Mouse (Mus musculus): ENCODE data around the gene Atp4a. TPM values are rescaled to one million over a fixed set of nuclear protein-coding genes. Genes with fewer than 3 reads are reported as not detected.

Atp4a gene
- polyA plus RNA-seq, 1 experiment = 0.90 TPM

DNA sequence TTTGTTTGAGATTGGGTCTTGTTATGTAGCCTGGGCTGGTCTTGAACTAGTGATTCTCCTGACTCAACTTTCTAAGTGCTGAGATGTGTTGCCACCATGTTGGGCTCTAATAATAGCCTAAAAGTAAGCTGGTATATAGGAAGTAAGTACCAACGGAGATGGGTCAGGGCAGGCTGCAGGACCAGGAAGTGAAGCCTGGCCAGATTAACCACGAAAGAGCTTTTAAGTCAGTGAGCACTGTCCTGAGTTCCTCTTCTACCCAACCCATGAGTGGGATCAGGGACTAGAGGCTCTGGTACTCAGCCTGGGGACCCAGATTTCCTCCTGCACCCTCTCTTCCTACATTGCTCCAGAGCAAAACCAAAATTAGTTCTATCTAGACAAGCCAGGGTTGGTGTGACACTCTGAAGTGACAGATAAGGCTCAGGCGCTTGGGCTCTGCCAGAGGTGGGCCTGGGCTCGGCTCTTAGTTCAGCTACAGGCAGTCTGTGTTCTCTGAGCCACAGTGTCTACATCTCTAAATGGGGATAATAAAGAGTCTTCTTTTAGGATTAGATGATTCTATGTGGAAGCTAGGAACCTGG, 49.9 kb downstream of the Atp4a start:
- Histone ChIP-seq H3K4me3 (ENCODE audit: extremely low read depth, insufficient read depth, insufficient read length) (no peak overlapping the region), H3K27ac (ENCODE audit: insufficient read depth, low read length) (no peak overlapping the region), H3K36me3 (ENCODE audit: control insufficient read depth, insufficient read depth, low read length) (no peaks in the 10 kb centered on the region), H3K4me1 (ENCODE audit: control insufficient read depth, insufficient read depth, insufficient read length) (no peaks in the 10 kb centered on the region), H3K27me3 (ENCODE audit: control insufficient read depth, insufficient read depth, low read length) (no peaks in the 10 kb centered on the region)
- no peak for DNase-seq (ENCODE audit: low read depth in 1 of 2, low spot score in 2 of 2)
- TF ChIP-seq POLR2A (IDR thresholded peaks at IDR 0.05; ENCODE audit: low read depth, low read length) (no peak), CTCF (IDR thresholded peaks at IDR 0.05; ENCODE audit: extremely low read depth, insufficient read depth, insufficient read length, insufficient replicate concordance) (no peak)
- WGBS = 23% methylated on average over 4 of the region's 4 CpGs

DNA sequence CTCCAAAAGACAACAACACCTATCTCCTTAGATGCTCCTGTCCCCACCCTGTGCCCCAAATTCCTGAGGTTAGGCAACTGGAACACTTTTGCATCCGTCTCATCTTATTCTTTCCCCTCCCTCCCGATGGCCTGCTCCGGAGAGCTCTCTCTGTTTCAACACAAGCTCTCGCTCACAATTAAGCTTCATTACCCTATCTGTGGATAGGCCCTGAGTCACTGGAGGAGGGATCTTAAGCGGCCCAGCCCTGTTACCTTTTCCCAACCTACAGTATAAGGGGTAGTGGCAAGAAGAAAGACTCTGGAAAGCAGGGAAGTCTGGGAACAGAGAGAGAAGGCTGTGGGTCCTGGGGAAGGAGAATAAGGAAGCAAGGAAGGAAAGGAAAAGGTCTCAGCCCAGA, 51.4 kb downstream of the Atp4a start, which contains the start of gene Dmkn:
Dmkn (plus strand) TSS at position 301 of the 400 bp plus-strand sequence.
- TF ChIP-seq CTCF (IDR thresholded peaks at IDR 0.05; ENCODE audit: extremely low read depth, insufficient read depth, insufficient read length, insufficient replicate concordance) (no peak), POLR2A (IDR thresholded peaks at IDR 0.05; ENCODE audit: low read depth, low read length) (no peak)
- Histone ChIP-seq H3K27me3 (ENCODE audit: control insufficient read depth, insufficient read depth, low read length) (no peaks in the 10 kb centered on the region), H3K36me3 (ENCODE audit: control insufficient read depth, insufficient read depth, low read length) (no peaks in the 10 kb centered on the region), H3K27ac (ENCODE audit: insufficient read depth, low read length) (no peak within 1 kb of the TSS), H3K4me1 (ENCODE audit: control insufficient read depth, insufficient read depth, insufficient read length) (no peaks in the 10 kb centered on the region), H3K4me3 (ENCODE audit: extremely low read depth, insufficient read depth, insufficient read length) (no peak within 1 kb of the TSS)
- WGBS = 80% methylated on average over 5 of the region's 5 CpGs
- no peak for DNase-seq (ENCODE audit: low read depth in 1 of 2, low spot score in 2 of 2)

DNA sequence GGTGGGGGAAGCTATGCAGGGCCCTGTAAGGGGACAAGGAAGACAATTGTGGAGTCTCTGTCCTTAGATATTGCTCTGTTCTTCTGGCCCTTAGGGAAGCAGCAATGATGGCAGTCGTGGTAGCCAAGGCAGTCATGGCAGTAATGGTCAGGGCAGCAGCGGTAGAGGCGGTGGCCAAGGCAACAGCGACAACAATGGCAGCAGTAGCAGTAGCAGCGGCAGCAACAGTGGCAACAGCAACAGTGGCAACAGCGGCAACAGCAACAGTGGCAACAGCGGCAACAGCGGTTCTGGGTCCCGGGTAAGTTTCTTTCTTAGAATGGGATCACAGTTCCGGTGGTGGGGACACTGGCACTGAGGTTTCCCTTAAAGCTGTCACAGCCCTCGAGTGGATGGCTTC, 53.2 kb downstream of the Atp4a start:
- no peak overlapping the region for H3K4me3 ChIP-seq (ENCODE audit: extremely low read depth, insufficient read depth, insufficient read length)

DNA sequence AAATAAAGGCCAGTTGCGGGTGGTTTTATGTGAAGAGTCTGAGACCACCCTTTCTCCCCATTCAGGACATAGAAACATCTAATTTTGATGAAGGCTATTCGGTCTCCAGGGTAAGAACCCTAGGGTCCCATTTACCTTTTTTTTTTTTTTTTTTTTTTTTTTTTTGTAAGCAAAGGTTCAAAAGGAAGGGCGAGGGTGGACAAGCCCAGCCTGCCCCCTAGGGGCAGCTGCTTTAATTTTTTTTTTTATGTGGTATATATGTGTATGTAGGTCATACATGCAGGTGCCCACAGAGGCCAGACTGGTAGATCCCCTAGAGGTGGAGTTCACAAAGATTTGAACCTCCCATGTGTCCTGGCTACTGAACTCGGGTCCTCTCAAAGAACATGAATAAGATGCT, 54.4 kb downstream of the Atp4a start:
- DNase-seq (ENCODE audit: low read depth in 1 of 2, low spot score in 2 of 2) = no peak
- Histone ChIP-seq H3K4me3 (ENCODE audit: extremely low read depth, insufficient read depth, insufficient read length) (no peak overlapping the region), H3K4me1 (ENCODE audit: control insufficient read depth, insufficient read depth, insufficient read length) (no peaks in the 10 kb centered on the region), H3K27me3 (ENCODE audit: control insufficient read depth, insufficient read depth, low read length) (no peaks in the 10 kb centered on the region), H3K27ac (ENCODE audit: insufficient read depth, low read length) (no peak overlapping the region), H3K36me3 (ENCODE audit: control insufficient read depth, insufficient read depth, low read length) (no peaks in the 10 kb centered on the region)
- no peak for TF ChIP-seq CTCF (IDR thresholded peaks at IDR 0.05; ENCODE audit: extremely low read depth, insufficient read depth, insufficient read length, insufficient replicate concordance)
- TF ChIP-seq POLR2A (IDR thresholded peaks at IDR 0.05; ENCODE audit: low read depth, low read length) = no peak
- WGBS = 88% methylated on average over 4 of the region's 4 CpGs

More for the DNA sequence above, 53.2 kb downstream of the Atp4a start:
- no peaks in the 10 kb centered on the region for H3K27me3 ChIP-seq (ENCODE audit: control insufficient read depth, insufficient read depth, low read length)
- DNase-seq (ENCODE audit: low read depth in 1 of 2, low spot score in 2 of 2) = no peak
- no peaks in the 10 kb centered on the region for H3K4me1 ChIP-seq (ENCODE audit: control insufficient read depth, insufficient read depth, insufficient read length)
- no peak for TF ChIP-seq POLR2A (IDR thresholded peaks at IDR 0.05; ENCODE audit: low read depth, low read length)
- no peaks in the 10 kb centered on the region for H3K36me3 ChIP-seq (ENCODE audit: control insufficient read depth, insufficient read depth, low read length)
- WGBS = 72% methylated on average over 11 of the region's 11 CpGs
- H3K27ac ChIP-seq (ENCODE audit: insufficient read depth, low read length) = no peak overlapping the region

DNA sequence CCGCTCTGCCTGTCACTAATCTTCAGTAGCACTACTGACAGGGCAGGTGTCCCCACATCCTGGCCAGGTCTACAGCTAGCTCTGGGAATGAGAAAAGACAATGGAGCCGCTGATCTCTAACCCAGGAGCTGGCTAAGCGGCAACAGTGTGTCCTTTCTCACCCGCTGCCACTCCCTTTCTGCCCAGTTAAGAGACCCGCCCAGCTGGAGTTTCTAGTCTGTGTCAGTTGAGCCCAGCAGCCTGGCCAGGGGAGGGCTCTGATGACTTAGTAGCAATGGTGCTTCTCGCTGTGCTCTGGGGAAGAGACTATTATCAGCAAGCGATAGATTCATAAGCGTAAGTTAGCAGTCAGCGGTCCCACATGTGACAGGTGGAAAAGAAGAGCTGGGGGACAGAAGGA, 57.2 kb downstream of the Atp4a start:
- no peak overlapping the region for H3K27ac ChIP-seq (ENCODE audit: insufficient read depth, low read length)
- TF ChIP-seq CTCF (IDR thresholded peaks at IDR 0.05; ENCODE audit: extremely low read depth, insufficient read depth, insufficient read length, insufficient replicate concordance) = no peak
- no peaks in the 10 kb centered on the region for H3K27me3 ChIP-seq (ENCODE audit: control insufficient read depth, insufficient read depth, low read length)
- no peak overlapping the region for H3K4me3 ChIP-seq (ENCODE audit: extremely low read depth, insufficient read depth, insufficient read length)
- 46% methylated on average over 9 of the region's 9 CpGs for WGBS
- H3K36me3 ChIP-seq (ENCODE audit: control insufficient read depth, insufficient read depth, low read length) = no peaks in the 10 kb centered on the region
- H3K4me1 ChIP-seq (ENCODE audit: control insufficient read depth, insufficient read depth, insufficient read length) = no peaks in the 10 kb centered on the region
- DNase-seq (ENCODE audit: low read depth in 1 of 2, low spot score in 2 of 2) = no peak

Other genes with a start within 250 kb of the Atp4a start
- gene Prodh2, start 218.6 kb upstream of the Atp4a start, polyA plus RNA-seq (2012; rRNA removed) = 0.04 TPM in 1 of 2 replicates, not detected in the other
- gene Arhgap33, start 177.1 kb upstream of the Atp4a start, polyA plus RNA-seq (2012; rRNA removed) = 18.4 and 26.5 TPM in 2 replicates
- 10.7 and 12.1 TPM in 2 replicates for gene Hspb6, start 160.0 kb upstream of the Atp4a start, polyA plus RNA-seq (2012; rRNA removed)
- gene Proser3, start 159.9 kb upstream of the Atp4a start, polyA plus RNA-seq (2012; rRNA removed) = 8.5 and 10.8 TPM in 2 replicates
- 34.9 and 36.4 TPM in 2 replicates for gene Lin37, start 152.4 kb upstream of the Atp4a start, polyA plus RNA-seq (2012; rRNA removed)
- 31.6 and 36.5 TPM in 2 replicates for gene U2af1l4, start 148.9 kb upstream of the Atp4a start, polyA plus RNA-seq (2012; rRNA removed)
- 3.1 and 4.4 TPM in 2 replicates for gene Gm49396, start 148.9 kb upstream of the Atp4a start, polyA plus RNA-seq (2012; rRNA removed)
- gene Psenen, start 148.6 kb upstream of the Atp4a start, polyA plus RNA-seq (2012; rRNA removed) = 85.2 and 86.9 TPM in 2 replicates
- gene Igflr1, start 146.8 kb upstream of the Atp4a start, polyA plus RNA-seq (2012; rRNA removed) = 17.0 and 19.0 TPM in 2 replicates
- gene Kmt2b, start 123.5 kb upstream of the Atp4a start, polyA plus RNA-seq (2012; rRNA removed) = 59.7 and 71.7 TPM in 2 replicates
- gene Zbtb32, start 113.3 kb upstream of the Atp4a start, polyA plus RNA-seq (2012; rRNA removed) = 10.2 and 10.3 TPM in 2 replicates
- 0.88 and 1.2 TPM in 2 replicates for gene Upk1a, start 99.4 kb upstream of the Atp4a start, polyA plus RNA-seq (2012; rRNA removed)
- 116 and 120 TPM in 2 replicates for gene Cox6b1, start 86.1 kb upstream of the Atp4a start, polyA plus RNA-seq (2012; rRNA removed)
- gene Etv2, start 76.4 kb upstream of the Atp4a start, polyA plus RNA-seq (2012; rRNA removed) = not detected in 2 replicates
- gene Rbm42, start 61.9 kb upstream of the Atp4a start, polyA plus RNA-seq (2012; rRNA removed) = 56.5 and 74.5 TPM in 2 replicates
- 13.3 and 18.5 TPM in 2 replicates for gene Haus5, start 47.2 kb upstream of the Atp4a start, polyA plus RNA-seq (2012; rRNA removed)
- not detected in 2 replicates for gene Pmis2, start 40.6 kb upstream of the Atp4a start, polyA plus RNA-seq (2012; rRNA removed)
- 0.41 and 0.63 TPM in 2 replicates for gene 2200002J24Rik, start 13.3 kb upstream of the Atp4a start, polyA plus RNA-seq (2012; rRNA removed)
- 103 and 107 TPM in 2 replicates for gene Tmem147, start 17.3 kb downstream of the Atp4a start, polyA plus RNA-seq (2012; rRNA removed)
- gene Gapdhs, start 31.5 kb downstream of the Atp4a start, polyA plus RNA-seq (2012; rRNA removed) = 0.12 TPM in 1 of 2 replicates, not detected in the other
- gene Sbsn, start 39.3 kb downstream of the Atp4a start, polyA plus RNA-seq (2012; rRNA removed) = 0.47 and 0.97 TPM in 2 replicates
- gene Dmkn, start 51.5 kb downstream of the Atp4a start, polyA plus RNA-seq (2012; rRNA removed) = 1.1 and 1.5 TPM in 2 replicates
- gene Krtdap, start 75.7 kb downstream of the Atp4a start, polyA plus RNA-seq (2012; rRNA removed) = not detected in 2 replicates
- gene Ffar2, start 111.6 kb downstream of the Atp4a start, polyA plus RNA-seq (2012; rRNA removed) = 19.2 and 38.6 TPM in 2 replicates
- gene Ffar3, start 144.0 kb downstream of the Atp4a start, polyA plus RNA-seq (2012; rRNA removed) = 0.59 and 0.84 TPM in 2 replicates
- 17.0 and 20.1 TPM in 2 replicates for gene Ffar1, start 149.4 kb downstream of the Atp4a start, polyA plus RNA-seq (2012; rRNA removed)
- 269 and 316 TPM in 2 replicates for gene Cd22, start 168.1 kb downstream of the Atp4a start, polyA plus RNA-seq (2012; rRNA removed)
- 3.5 TPM in 2 replicates for gene Mag, start 202.7 kb downstream of the Atp4a start, polyA plus RNA-seq (2012; rRNA removed)
- 15.6 and 18.2 TPM in 2 replicates for gene Hamp2, start 212.5 kb downstream of the Atp4a start, polyA plus RNA-seq (2012; rRNA removed)
- gene Hamp, start 231.8 kb downstream of the Atp4a start, polyA plus RNA-seq (2012; rRNA removed) = 0.82 TPM in 1 of 2 replicates, not detected in the other
- 151 and 196 TPM in 2 replicates for gene Usf2, start 244.6 kb downstream of the Atp4a start, polyA plus RNA-seq (2012; rRNA removed)